Mouse (Mus musculus) embryonic fibroblast, embryonic 13.5 days (primary cell): Measurements from ENCODE around the gene Dbf4.

Experiments
- CTCF ChIP-seq: IDR thresholded peaks from 2 replicates; pipeline ENCODE4 v1.5.1; 2011; ENCODE audit warnings: mild to moderate bottlenecking, control low read depth, low read length, moderate library complexity, borderline replicate concordance; ENCODE audit not compliant: insufficient read depth
- POLR2A ChIP-seq: IDR thresholded peaks from 2 replicates; pipeline ENCODE4 v1.6.1; 2011; ENCODE audit warnings: low read depth, mild to moderate bottlenecking, control low read depth, low read length, moderate library complexity

DNA sequence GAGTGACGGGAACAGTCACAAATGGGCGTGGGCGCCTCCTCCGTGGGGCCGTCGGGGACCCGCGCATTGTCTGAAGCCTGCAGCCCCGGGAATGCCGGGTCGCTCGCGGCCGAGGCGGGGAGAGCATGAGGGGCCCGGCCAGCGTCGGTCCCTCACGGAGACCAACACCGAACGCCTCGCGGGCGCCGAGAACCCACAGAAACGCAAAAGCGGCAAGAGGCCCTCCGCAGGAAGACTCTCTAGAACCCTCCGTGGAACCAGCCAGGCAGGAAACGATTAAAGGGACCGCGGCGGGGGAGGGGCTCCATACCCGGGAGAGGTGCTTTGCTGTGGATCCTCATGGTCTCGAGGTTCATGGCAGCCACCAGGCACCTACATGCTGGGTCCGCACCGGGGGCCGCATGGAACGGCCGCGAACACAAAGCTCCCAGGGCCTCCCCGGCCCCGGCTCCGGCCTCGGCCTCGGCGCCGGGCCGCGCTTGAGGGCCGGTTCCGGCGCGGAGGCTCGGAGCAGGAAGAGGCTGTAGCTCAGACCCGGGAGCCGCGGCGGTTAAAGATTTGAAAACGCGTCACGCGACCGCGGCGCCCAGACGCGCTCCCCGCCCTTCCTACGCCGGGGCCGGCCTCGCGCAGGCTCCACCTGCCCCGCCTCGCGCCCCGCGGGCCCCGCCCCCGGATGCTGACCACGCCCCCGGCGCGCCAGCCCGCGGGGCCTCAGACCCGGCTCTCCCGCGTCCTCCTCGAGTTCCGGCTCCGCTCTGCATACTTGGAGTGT lies at the start of gene Dbf4, which contains the start of gene Slc25a40:
- TF ChIP-seq CTCF (no peak), POLR2A (peak; percentile 93; the same call in 1 of the 2 replicates)
